Mouse (Mus musculus) heart, embryonic 11.5 days (tissue): ENCODE measurements around the gene Nckap5l. TPM values are rescaled to one million over a fixed set of nuclear protein-coding genes. Genes with fewer than 3 reads are reported as not detected.

Experiments used
- ATAC-seq: fragments of 200-750 bp; cut with Nextera tagmentation; replicated peaks from 2 replicates; pipeline ENCODE4 v1.8.0; 2017; ENCODE audit warnings: moderate library complexity; ENCODE audit not compliant: insufficient number of reproducible peaks, low FRiP score, low TSS enrichment
- H3K27ac ChIP-seq: fragments of 300-500 bp; sonication (generic); 2 replicates; pipeline ENCODE4 v1.5.1; 2014; ENCODE audit warnings: mild to moderate bottlenecking, low read depth, low read length
- H3K27me3 ChIP-seq: fragments of 300-500 bp; sonication (generic); 2 replicates; pipeline ENCODE4 v1.6.1; 2014; ENCODE audit warnings: mild to moderate bottlenecking, low read length, mixed read lengths; ENCODE audit not compliant: control insufficient read depth, insufficient read depth
- H3K36me3 ChIP-seq: fragments of 300-500 bp; sonication (generic); 2 replicates; pipeline ENCODE4 v1.6.1; 2014; ENCODE audit warnings: mild to moderate bottlenecking, low read length, moderate library complexity, mixed read lengths; ENCODE audit not compliant: control insufficient read depth, insufficient read depth
- H3K4me1 ChIP-seq: fragments of 300-500 bp; sonication (generic); 2 replicates; pipeline ENCODE4 v1.6.1; 2014; ENCODE audit warnings: low read length; ENCODE audit not compliant: control insufficient read depth, insufficient read depth
- H3K4me2 ChIP-seq: fragments of 300-500 bp; sonication (generic); 2 replicates; pipeline ENCODE4 v1.6.1; 2014; ENCODE audit warnings: mild to moderate bottlenecking, moderate library complexity
- H3K4me3 ChIP-seq: fragments of 300-500 bp; sonication (generic); 2 replicates; pipeline ENCODE4 v1.5.1; 2014; ENCODE audit warnings: low read depth, low read length
- H3K9ac ChIP-seq: fragments of 300-500 bp; sonication (generic); 2 replicates; pipeline ENCODE4 v1.6.1; 2014; ENCODE audit warnings: mild to moderate bottlenecking, low read depth, low read length, moderate library complexity
- H3K9me3 ChIP-seq: fragments of 300-500 bp; sonication (generic); replicated peaks from 2 replicates; pipeline ENCODE4 v1.6.1; 2016; ENCODE audit warnings: low read length; ENCODE audit not compliant: control insufficient read depth
- WGBS: fragments of 180-500 bp; shearing (Covaris S2); extraction: QIAGEN DNeasy Blood & Tissue Kit; methylation state at CpG from one replicate; pipeline ENCODE4 v1.1.7; 2014; ENCODE audit not compliant: insufficient replicate concordance; 5-methylcytosine and 5-hydroxymethylcytosine counted together
- polyA plus RNA-seq: library from polyadenylated mRNA; unstranded; fragments of >200 nt; fragmentation: Nextera tagmentation; extraction: Ambion mirVana; gene quantifications from 2 replicates; pipeline ENCODE4 v1.2.1, GENCODE M21; 2014

Nckap5l gene
- polyA plus RNA-seq, 1 experiment from 2014 or later = 9.0 TPM

GRCm38 (mm10) chr15:99431063-99431462, 26.5 kb downstream of the Nckap5l start:
- Histone ChIP-seq H3K4me2 (no peak overlapping the region), H3K27ac (no peak overlapping the region), H3K27me3 (no peaks in the 10 kb centered on the region), H3K4me3 (no peak overlapping the region), H3K9me3 (no peaks in the 10 kb centered on the region), H3K36me3 (peaks cover 18% of the 10 kb centered on the region), H3K9ac (no peak overlapping the region), H3K4me1 (peaks cover 59% of the 10 kb centered on the region)
- WGBS = 86% methylated on average over 10 of the region's 10 CpGs
- no peak for ATAC-seq

GRCm38 (mm10) chr15:99430394-99430793, 27.2 kb downstream of the Nckap5l start:
- Histone ChIP-seq H3K36me3 (peaks cover 18% of the 10 kb centered on the region), H3K4me1 (peaks cover 54% of the 10 kb centered on the region), H3K9me3 (no peaks in the 10 kb centered on the region), H3K4me2 (no peak overlapping the region), H3K4me3 (no peak overlapping the region), H3K27me3 (no peaks in the 10 kb centered on the region), H3K9ac (0 out of 2 replicates have a peak overlapping the region, but pooled peaks have one; percentile 46), H3K27ac (no peak overlapping the region)
- WGBS = 71% methylated on average over 8 of the region's 8 CpGs
- no peak for ATAC-seq

- 81% methylated on average over 9 of the region's 9 CpGs for WGBS
- peaks cover 26% of the 10 kb centered on the region for H3K36me3 ChIP-seq
- no peak for ATAC-seq
These were observed 33.7 kb downstream of the Nckap5l start for GRCm38 (mm10) chr15:99423884-99424283.

GRCm38 (mm10) chr15:99423131-99423530, 34.4 kb downstream of the Nckap5l start:
- H3K9me3 ChIP-seq = no peaks in the 10 kb centered on the region
- no peak overlapping the region for H3K4me2 ChIP-seq
- H3K4me1 ChIP-seq = peaks cover 13% of the 10 kb centered on the region
- H3K36me3 ChIP-seq = peaks cover 22% of the 10 kb centered on the region
- no peak overlapping the region for H3K9ac ChIP-seq
- no peak overlapping the region for H3K27ac ChIP-seq
- H3K27me3 ChIP-seq = no peaks in the 10 kb centered on the region
- ATAC-seq = no peak
- no peak overlapping the region for H3K4me3 ChIP-seq
- WGBS = 89% methylated on average over 10 of the region's 10 CpGs

More at GRCm38 (mm10) chr15:99423884-99424283, 33.7 kb downstream of the Nckap5l start:
- peaks cover 13% of the 10 kb centered on the region for H3K4me1 ChIP-seq
- no peaks in the 10 kb centered on the region for H3K9me3 ChIP-seq
- no peak overlapping the region for H3K9ac ChIP-seq
- no peak overlapping the region for H3K27ac ChIP-seq
- no peak overlapping the region for H3K4me2 ChIP-seq
- no peak overlapping the region for H3K4me3 ChIP-seq
- H3K27me3 ChIP-seq = no peaks in the 10 kb centered on the region

- WGBS = 87% methylated on average over 23 of the region's 23 CpGs
These were observed 35.0 kb downstream of the Nckap5l start for GRCm38 (mm10) chr15:99422551-99422950.

GRCm38 (mm10) chr15:99421676-99422075, 35.9 kb downstream of the Nckap5l start:
- Histone ChIP-seq H3K27me3 (no peaks in the 10 kb centered on the region), H3K9ac (no peak overlapping the region), H3K4me3 (no peak overlapping the region), H3K9me3 (no peaks in the 10 kb centered on the region), H3K4me1 (peaks cover 17% of the 10 kb centered on the region), H3K36me3 (peaks cover 13% of the 10 kb centered on the region), H3K27ac (peak overlapping the region; percentile 91), H3K4me2 (no peak overlapping the region)
- ATAC-seq = no peak
- WGBS = 81% methylated on average over 8 of the region's 8 CpGs

More at GRCm38 (mm10) chr15:99422551-99422950, 35.0 kb downstream of the Nckap5l start:
- Histone ChIP-seq H3K4me2 (no peak overlapping the region), H3K27me3 (no peaks in the 10 kb centered on the region), H3K4me3 (no peak overlapping the region), H3K27ac (no peak overlapping the region), H3K9me3 (no peaks in the 10 kb centered on the region), H3K9ac (no peak overlapping the region), H3K4me1 (peaks cover 13% of the 10 kb centered on the region), H3K36me3 (peaks cover 19% of the 10 kb centered on the region)
- ATAC-seq = no peak

GRCm38 (mm10) chr15:99421152-99421551, 36.4 kb downstream of the Nckap5l start:
- Histone ChIP-seq H3K36me3 (peaks cover 10% of the 10 kb centered on the region; the same call in 1 of the 2 replicates), H3K27ac (peak overlapping the region; percentile 91), H3K9me3 (no peaks in the 10 kb centered on the region), H3K9ac (no peak overlapping the region), H3K4me1 (peaks cover 19% of the 10 kb centered on the region), H3K27me3 (no peaks in the 10 kb centered on the region), H3K4me3 (no peak overlapping the region), H3K4me2 (no peak overlapping the region; the same call in 1 of the 2 replicates)
- no peak for ATAC-seq
- 61% methylated on average over 9 of the region's 9 CpGs for WGBS

- H3K9me3 ChIP-seq = no peaks in the 10 kb centered on the region
- H3K9ac ChIP-seq = peak overlapping the region; percentile 49; the same call in 1 of the 2 replicates
- peak overlapping the region; percentile 91 for H3K27ac ChIP-seq
- peak; percentile 43 for ATAC-seq
- H3K4me1 ChIP-seq = peaks cover 19% of the 10 kb centered on the region
- peaks cover 10% of the 10 kb centered on the region; the same call in 1 of the 2 replicates for H3K36me3 ChIP-seq
- peak overlapping the region; percentile 45 for H3K4me2 ChIP-seq
- H3K27me3 ChIP-seq = no peaks in the 10 kb centered on the region
- H3K4me3 ChIP-seq = no peak overlapping the region
- WGBS = 14% methylated on average over 12 of the region's 12 CpGs
These were observed 37.0 kb downstream of the Nckap5l start for GRCm38 (mm10) chr15:99420521-99421014.

- peak overlapping the region; percentile 45 for H3K4me2 ChIP-seq
- no peaks in the 10 kb centered on the region for H3K9me3 ChIP-seq
- no peak overlapping the region for H3K4me3 ChIP-seq
- H3K27me3 ChIP-seq = no peaks in the 10 kb centered on the region
- H3K36me3 ChIP-seq = peaks cover 10% of the 10 kb centered on the region; the same call in 1 of the 2 replicates
- H3K9ac ChIP-seq = no peak overlapping the region
- no peak for ATAC-seq
- 47% methylated on average over 5 of the region's 5 CpGs for WGBS
- H3K4me1 ChIP-seq = peaks cover 19% of the 10 kb centered on the region
- H3K27ac ChIP-seq = peak overlapping the region; percentile 91
These were observed 37.4 kb downstream of the Nckap5l start for GRCm38 (mm10) chr15:99420101-99420500.
